ENCODE assay signal across 10 mouse cellular contexts in genomic region chr14:34867266-34867665, GRCm38 (mm10). TPM values are rescaled to one million over a fixed set of nuclear protein-coding genes. Genes with fewer than 3 reads are reported as not detected.
A peak's percentile ranks its signal among the peaks of the same experiment; 100 is the strongest.
DNase-seq lines count a peak whose midpoint lies in the region; ATAC-seq and TF ChIP-seq lines count a peak whose summit lies in the region.
"Had no signal": no experiment of that assay in that cellular context is flagged by ENCODE, and none has a peak within 500 bp of the region (broad histone marks: within the 10 kb centered on the region; RNA-seq: fewer than 3 reads in every experiment).

No protein-coding gene starts in this region.

- no peak for TF ChIP-seq CTCF in gastrocnemius, adult 2 months (IDR thresholded peaks at IDR 0.05)

- H3K4me2 ChIP-seq in midbrain, embryonic 14.5 days (ENCODE audit: low read length), result no peak overlapping the region
- H3K4me2 ChIP-seq in midbrain, embryonic 11.5 days, result no peak overlapping the region
- no peak overlapping the region for H3K4me2 ChIP-seq in embryonic facial prominence, embryonic 14.5 days (ENCODE audit: low read depth, low read length)
- H3K4me2 ChIP-seq: limb, embryonic 15.5 days; neural tube, embryonic 13.5 days had no signal

- no peaks in the 10 kb centered on the region for H3K9me3 ChIP-seq in midbrain, embryonic 14.5 days (ENCODE audit: control insufficient read depth, low read length)
- H3K9me3 ChIP-seq in midbrain, embryonic 11.5 days (ENCODE audit: control insufficient read depth, low read length), result no peaks in the 10 kb centered on the region
- H3K9me3 ChIP-seq in embryonic facial prominence, embryonic 14.5 days (ENCODE audit: control insufficient read depth, low read length), result no peaks in the 10 kb centered on the region
- H3K9me3 ChIP-seq: limb, embryonic 15.5 days; neural tube, embryonic 13.5 days had no signal

- no peaks in the 10 kb centered on the region for H3K27me3 ChIP-seq in midbrain, embryonic 14.5 days (ENCODE audit: control insufficient read depth, insufficient read depth, low read length)
- no peaks in the 10 kb centered on the region for H3K27me3 ChIP-seq in midbrain, embryonic 11.5 days (ENCODE audit: control insufficient read depth, insufficient read depth, low read length)
- no peaks in the 10 kb centered on the region for H3K27me3 ChIP-seq in embryonic facial prominence, embryonic 14.5 days (replicated peaks; ENCODE audit: control insufficient read depth, insufficient read depth, low read length)
- H3K27me3 ChIP-seq: limb, embryonic 15.5 days; neural tube, embryonic 13.5 days had no signal

- H3K36me3 ChIP-seq in midbrain, embryonic 14.5 days (ENCODE audit: control insufficient read depth, insufficient read depth, low read length), result no peaks in the 10 kb centered on the region
- no peaks in the 10 kb centered on the region for H3K36me3 ChIP-seq in midbrain, embryonic 11.5 days (ENCODE audit: control insufficient read depth, insufficient read depth, low read length)
- no peaks in the 10 kb centered on the region for H3K36me3 ChIP-seq in embryonic facial prominence, embryonic 14.5 days (ENCODE audit: control insufficient read depth, insufficient read depth, low read length)
- H3K36me3 ChIP-seq: limb, embryonic 15.5 days; neural tube, embryonic 13.5 days had no signal

- no peak overlapping the region for H3K27ac ChIP-seq in gastrocnemius, adult 2 months
- H3K27ac ChIP-seq in midbrain, embryonic 14.5 days (replicated peaks; ENCODE audit: low read depth, low read length), result no peak overlapping the region
- no peak overlapping the region for H3K27ac ChIP-seq in midbrain, embryonic 11.5 days (ENCODE audit: low read depth, low read length)
- no peak overlapping the region for H3K27ac ChIP-seq in embryonic facial prominence, embryonic 14.5 days (replicated peaks; ENCODE audit: low read depth, low read length)
- H3K27ac ChIP-seq: limb, embryonic 15.5 days; neural tube, embryonic 13.5 days had no signal

- intact Hi-C loops in gastrocnemius, adult 2 months (cut with DNase I), result no loop called here

- WGBS in midbrain, embryonic 14.5 days, result 25% methylated on average over 5 of the region's 5 CpGs
- WGBS in midbrain, embryonic 11.5 days, result 20% methylated on average over 5 of the region's 5 CpGs
- WGBS in embryonic facial prominence, embryonic 14.5 days, result 17% methylated on average over 5 of the region's 5 CpGs

- H3K9ac ChIP-seq in midbrain, embryonic 14.5 days (replicated peaks; ENCODE audit: low read length), result no peak overlapping the region
- H3K9ac ChIP-seq in midbrain, embryonic 11.5 days (ENCODE audit: low read length), result no peak overlapping the region
- no peak overlapping the region for H3K9ac ChIP-seq in embryonic facial prominence, embryonic 14.5 days (ENCODE audit: low read depth, low read length)
- H3K9ac ChIP-seq: limb, embryonic 15.5 days; neural tube, embryonic 13.5 days had no signal

- H3K4me3 ChIP-seq in gastrocnemius, adult 2 months, result no peak overlapping the region
- no peak overlapping the region for H3K4me3 ChIP-seq in midbrain, embryonic 14.5 days (replicated peaks; ENCODE audit: low read depth, low read length)
- H3K4me3 ChIP-seq in midbrain, embryonic 11.5 days (ENCODE audit: low read depth, low read length), result no peak overlapping the region
- no peak overlapping the region for H3K4me3 ChIP-seq in embryonic facial prominence, embryonic 14.5 days (ENCODE audit: low read depth, low read length)
- H3K4me3 ChIP-seq: limb, embryonic 15.5 days; neural tube, embryonic 13.5 days had no signal

- no peak for ATAC-seq in midbrain, embryonic 14.5 days (ENCODE audit: low FRiP score, low TSS enrichment)
- no peak for ATAC-seq in midbrain, embryonic 11.5 days (ENCODE audit: low FRiP score)
- ATAC-seq in embryonic facial prominence, embryonic 14.5 days (ENCODE audit: low read depth), result no peak

- no peaks in the 10 kb centered on the region for H3K4me1 ChIP-seq in midbrain, embryonic 14.5 days (ENCODE audit: control insufficient read depth, insufficient read depth, low read length)
- no peaks in the 10 kb centered on the region for H3K4me1 ChIP-seq in midbrain, embryonic 11.5 days (ENCODE audit: control insufficient read depth, insufficient read depth, low read length)
- no peaks in the 10 kb centered on the region for H3K4me1 ChIP-seq in embryonic facial prominence, embryonic 14.5 days (ENCODE audit: control insufficient read depth, insufficient read depth, low read length)
- H3K4me1 ChIP-seq: limb, embryonic 15.5 days; neural tube, embryonic 13.5 days had no signal

- DNase-seq in gastrocnemius, adult 2 months, result peak; percentile 28
- DNase-seq in gastrocnemius, adult 8-10 months (ENCODE audit: low spot score in 2 of 2), result no peak
- DNase-seq in midbrain, embryonic 14.5 days, result peak; percentile 43
- no peak for DNase-seq in midbrain, embryonic 11.5 days (ENCODE audit: low spot score, missing footprints)
- DNase-seq in embryonic facial prominence, embryonic 14.5 days (ENCODE audit: low spot score), result peak; percentile 61
- peak; percentile 30 for DNase-seq in ovary, postnatal 14 days (ENCODE audit: low spot score)
- no peak for DNase-seq in right cerebral cortex, adult 18-20 months
- no peak for DNase-seq in spleen, postnatal 10 days (ENCODE audit: low spot score in 2 of 2)

RNA-seq across cellular contexts. Expression of gene Grid1, which starts 47.4 kb away (rescaled TPM):
- total RNA-seq in gastrocnemius, adult 2 months (2021), result not detected
- not detected for total RNA-seq in gastrocnemius, adult 8-10 months (2022)
- polyA plus RNA-seq in midbrain, embryonic 14.5 days (2014; fragmentation: Nextera tagmentation; extraction: Ambion mirVana), result 4.9 and 5.1 TPM in 2 replicates
- 0.55 and 0.61 TPM in 2 replicates for polyA plus RNA-seq in midbrain, embryonic 11.5 days (2014; fragmentation: Nextera tagmentation; extraction: Ambion mirVana)
- 1.8 and 2.5 TPM in 2 replicates for polyA plus RNA-seq in embryonic facial prominence, embryonic 14.5 days (2014; fragmentation: Nextera tagmentation; extraction: Ambion mirVana)

Comparison
In these comparisons a context has a peak if more than half of its experiments do, and no peak if none do; other contexts are left out.
1. DNase-seq: peak in gastrocnemius, adult 2 months (single experiment), midbrain, embryonic 14.5 days (single experiment), embryonic facial prominence, embryonic 14.5 days (single experiment) and ovary, postnatal 14 days (single experiment); none in gastrocnemius, adult 8-10 months (0 of 2), midbrain, embryonic 11.5 days (single experiment), right cerebral cortex, adult 18-20 months (single experiment) and spleen, postnatal 10 days (0 of 2).